Mouse (Mus musculus): ENCODE measurements around the gene Pfkm. TPM values are rescaled to one million over a fixed set of nuclear protein-coding genes. Genes with fewer than 3 reads are reported as not detected.

Gene Pfkm
- polyA plus RNA-seq, 1 experiment from 2014 or later, result 34.2 TPM

- H3K9ac ChIP-seq (ENCODE audit: low read depth, low read length), result peak within 1 kb of the TSS; percentile 94
- H3K4me2 ChIP-seq (replicated peaks; ENCODE audit: low read depth, low read length), result peak within 1 kb of the TSS; percentile 83
- peak; percentile 92 for ATAC-seq (ENCODE audit: low FRiP score, low TSS enrichment)
- under 1% methylated on average over 58 of the region's 58 CpGs for WGBS
- H3K27me3 ChIP-seq (ENCODE audit: control insufficient read depth, insufficient read depth, low read length), result no peaks in the 10 kb centered on the region
- H3K4me3 ChIP-seq (ENCODE audit: low read length), result peak within 1 kb of the TSS; percentile 90
- no peaks in the 10 kb centered on the region; the same call in 1 of the 2 replicates for H3K36me3 ChIP-seq (ENCODE audit: control insufficient read depth, insufficient read depth, low read length)
- H3K9me3 ChIP-seq (ENCODE audit: control insufficient read depth, low read length), result no peaks in the 10 kb centered on the region
- peaks cover 11% of the 10 kb centered on the region; the same call in 1 of the 2 replicates for H3K4me1 ChIP-seq (ENCODE audit: control insufficient read depth, insufficient read depth, low read length)
- peak within 1 kb of the TSS; percentile 98 for H3K27ac ChIP-seq (ENCODE audit: low read depth, low read length)
These were observed 977 bp downstream of the Pfkm start, which contains the start of gene Senp1 for GRCm38 (mm10) chr15:98093121-98094011. TSS of gene Senp1 (minus strand) at chr15:98093744.

- no peak overlapping the region for H3K4me3 ChIP-seq (ENCODE audit: low read length)
- H3K36me3 ChIP-seq (ENCODE audit: control insufficient read depth, insufficient read depth, low read length), result no peaks in the 10 kb centered on the region
- no peaks in the 10 kb centered on the region for H3K27me3 ChIP-seq (ENCODE audit: control insufficient read depth, insufficient read depth, low read length)
- no peak for ATAC-seq (ENCODE audit: low FRiP score, low TSS enrichment)
- peaks cover 11% of the 10 kb centered on the region; the same call in 1 of the 2 replicates for H3K4me1 ChIP-seq (ENCODE audit: control insufficient read depth, insufficient read depth, low read length)
- H3K27ac ChIP-seq (ENCODE audit: low read depth, low read length), result no peak overlapping the region
- H3K9ac ChIP-seq (ENCODE audit: low read depth, low read length), result no peak overlapping the region
- WGBS, result 91% methylated on average over 12 of the region's 12 CpGs
- no peaks in the 10 kb centered on the region for H3K9me3 ChIP-seq (ENCODE audit: control insufficient read depth, low read length)
- H3K4me2 ChIP-seq (replicated peaks; ENCODE audit: low read depth, low read length), result no peak overlapping the region
These were observed 2.5 kb downstream of the Pfkm start for GRCm38 (mm10) chr15:98094905-98095304.

- Histone ChIP-seq H3K9ac (ENCODE audit: low read depth, low read length) (no peak overlapping the region), H3K27ac (ENCODE audit: low read depth, low read length) (no peak overlapping the region), H3K4me3 (ENCODE audit: low read length) (no peak overlapping the region), H3K27me3 (ENCODE audit: control insufficient read depth, insufficient read depth, low read length) (no peaks in the 10 kb centered on the region), H3K4me1 (ENCODE audit: control insufficient read depth, insufficient read depth, low read length) (peaks cover 5% of the 10 kb centered on the region; the same call in 1 of the 2 replicates), H3K4me2 (replicated peaks; ENCODE audit: low read depth, low read length) (no peak overlapping the region), H3K9me3 (ENCODE audit: control insufficient read depth, low read length) (no peaks in the 10 kb centered on the region), H3K36me3 (ENCODE audit: control insufficient read depth, insufficient read depth, low read length) (no peaks in the 10 kb centered on the region)
- ATAC-seq (ENCODE audit: low FRiP score, low TSS enrichment), result no peak
- WGBS, result 53% methylated on average over 3 of the region's 3 CpGs
These were observed 4.6 kb downstream of the Pfkm start for GRCm38 (mm10) chr15:98096957-98097356.

GRCm38 (mm10) chr15:98098519-98098918 lies 6.1 kb downstream of the Pfkm start:
- no peaks in the 10 kb centered on the region for H3K4me1 ChIP-seq (ENCODE audit: control insufficient read depth, insufficient read depth, low read length)
- H3K4me2 ChIP-seq (replicated peaks; ENCODE audit: low read depth, low read length), result no peak overlapping the region
- 90% methylated on average over 9 of the region's 9 CpGs for WGBS
- H3K36me3 ChIP-seq (ENCODE audit: control insufficient read depth, insufficient read depth, low read length), result no peaks in the 10 kb centered on the region
- no peak overlapping the region for H3K4me3 ChIP-seq (ENCODE audit: low read length)
- H3K9me3 ChIP-seq (ENCODE audit: control insufficient read depth, low read length), result no peaks in the 10 kb centered on the region
- no peak for ATAC-seq (ENCODE audit: low FRiP score, low TSS enrichment)
- H3K27me3 ChIP-seq (ENCODE audit: control insufficient read depth, insufficient read depth, low read length), result no peaks in the 10 kb centered on the region
- no peak overlapping the region for H3K27ac ChIP-seq (ENCODE audit: low read depth, low read length)
- no peak overlapping the region for H3K9ac ChIP-seq (ENCODE audit: low read depth, low read length)

GRCm38 (mm10) chr15:98102401-98102800 lies 10.0 kb downstream of the Pfkm start:
- no peaks in the 10 kb centered on the region for H3K27me3 ChIP-seq (ENCODE audit: control insufficient read depth, insufficient read depth, low read length)
- no peak overlapping the region for H3K4me3 ChIP-seq (ENCODE audit: low read length)
- no peaks in the 10 kb centered on the region for H3K4me1 ChIP-seq (ENCODE audit: control insufficient read depth, insufficient read depth, low read length)
- no peak overlapping the region for H3K27ac ChIP-seq (ENCODE audit: low read depth, low read length)
- no peak for ATAC-seq (ENCODE audit: low FRiP score, low TSS enrichment)
- 94% methylated on average over 6 of the region's 6 CpGs for WGBS
- H3K36me3 ChIP-seq (ENCODE audit: control insufficient read depth, insufficient read depth, low read length), result no peaks in the 10 kb centered on the region
- no peak overlapping the region for H3K4me2 ChIP-seq (replicated peaks; ENCODE audit: low read depth, low read length)
- no peaks in the 10 kb centered on the region for H3K9me3 ChIP-seq (ENCODE audit: control insufficient read depth, low read length)
- no peak overlapping the region for H3K9ac ChIP-seq (ENCODE audit: low read depth, low read length)

GRCm38 (mm10) chr15:98106506-98106905 lies 14.1 kb downstream of the Pfkm start:
- ATAC-seq (ENCODE audit: low FRiP score, low TSS enrichment), result no peak
- H3K4me1 ChIP-seq (ENCODE audit: control insufficient read depth, insufficient read depth, low read length), result 0 out of 2 replicates have a peak, but pooled peaks cover 4% of the 10 kb centered on the region
- WGBS, result 77% methylated on average over 6 of the region's 6 CpGs
- no peaks in the 10 kb centered on the region for H3K36me3 ChIP-seq (ENCODE audit: control insufficient read depth, insufficient read depth, low read length)
- H3K27me3 ChIP-seq (ENCODE audit: control insufficient read depth, insufficient read depth, low read length), result no peaks in the 10 kb centered on the region
- H3K4me3 ChIP-seq (ENCODE audit: low read length), result no peak overlapping the region
- no peak overlapping the region for H3K4me2 ChIP-seq (replicated peaks; ENCODE audit: low read depth, low read length)
- no peak overlapping the region for H3K9ac ChIP-seq (ENCODE audit: low read depth, low read length)
- no peak overlapping the region for H3K27ac ChIP-seq (ENCODE audit: low read depth, low read length)
- no peaks in the 10 kb centered on the region for H3K9me3 ChIP-seq (ENCODE audit: control insufficient read depth, low read length)

GRCm38 (mm10) chr15:98107230-98107629 lies 14.8 kb downstream of the Pfkm start:
- Histone ChIP-seq H3K27ac (ENCODE audit: low read depth, low read length) (no peak overlapping the region), H3K4me3 (ENCODE audit: low read length) (no peak overlapping the region), H3K9me3 (ENCODE audit: control insufficient read depth, low read length) (no peaks in the 10 kb centered on the region), H3K4me1 (ENCODE audit: control insufficient read depth, insufficient read depth, low read length) (0 out of 2 replicates have a peak, but pooled peaks cover 4% of the 10 kb centered on the region), H3K9ac (ENCODE audit: low read depth, low read length) (no peak overlapping the region), H3K36me3 (ENCODE audit: control insufficient read depth, insufficient read depth, low read length) (peaks cover 4% of the 10 kb centered on the region; the same call in 1 of the 2 replicates), H3K27me3 (ENCODE audit: control insufficient read depth, insufficient read depth, low read length) (no peaks in the 10 kb centered on the region), H3K4me2 (replicated peaks; ENCODE audit: low read depth, low read length) (no peak overlapping the region)
- WGBS, result 90% methylated on average over 6 of the region's 6 CpGs
- no peak for ATAC-seq (ENCODE audit: low FRiP score, low TSS enrichment)

- ATAC-seq (ENCODE audit: low FRiP score, low TSS enrichment), result 0 out of 2 replicates have a peak, but pooled peaks have one; percentile 18
- 38% methylated on average over 11 of the region's 11 CpGs for WGBS
- Histone ChIP-seq H3K27me3 (ENCODE audit: control insufficient read depth, insufficient read depth, low read length) (no peaks in the 10 kb centered on the region), H3K9me3 (ENCODE audit: control insufficient read depth, low read length) (no peaks in the 10 kb centered on the region), H3K36me3 (ENCODE audit: control insufficient read depth, insufficient read depth, low read length) (peaks cover 6% of the 10 kb centered on the region; the same call in 1 of the 2 replicates), H3K27ac (ENCODE audit: low read depth, low read length) (peak overlapping the region; percentile 76; the same call in 1 of the 2 replicates), H3K9ac (ENCODE audit: low read depth, low read length) (peak overlapping the region; percentile 82), H3K4me3 (ENCODE audit: low read length) (peak overlapping the region; percentile 65), H3K4me2 (replicated peaks; ENCODE audit: low read depth, low read length) (peak overlapping the region; percentile 72), H3K4me1 (ENCODE audit: control insufficient read depth, insufficient read depth, low read length) (0 out of 2 replicates have a peak, but pooled peaks cover 4% of the 10 kb centered on the region)
These were observed 15.4 kb downstream of the Pfkm start for GRCm38 (mm10) chr15:98107703-98108296.
